Mouse (Mus musculus): ENCODE results near the gene Rsf1. TPM values are rescaled to one million over a fixed set of nuclear protein-coding genes. Genes with fewer than 3 reads are reported as not detected.

Rsf1 gene
- polyA plus RNA-seq, 1 experiment from 2014 or later, result 14.5 TPM

- ATAC-seq (replicated peaks; ENCODE audit: low FRiP score) (no peak), DNase-seq (ENCODE audit: low spot score) (no peak)
- no peaks in the 10 kb centered on the region for H3K27me3 ChIP-seq (replicated peaks; ENCODE audit: control insufficient read depth, insufficient read depth, low read length)
- WGBS, result 56% methylated on average over 4 of the region's 4 CpGs
- H3K4me1 ChIP-seq (replicated peaks; ENCODE audit: control insufficient read depth, insufficient read depth, low read length), result peaks cover 26% of the 10 kb centered on the region
- 0 out of 2 replicates have a peak overlapping the region, but pooled peaks have one; percentile 17 for H3K4me3 ChIP-seq (ENCODE audit: low read depth, low read length)
- no peak overlapping the region for H3K27ac ChIP-seq (ENCODE audit: low read depth, low read length)
- H3K9me3 ChIP-seq (ENCODE audit: control insufficient read depth, low read length), result no peaks in the 10 kb centered on the region
- H3K36me3 ChIP-seq (ENCODE audit: control insufficient read depth, insufficient read depth, low read length), result no peaks in the 10 kb centered on the region
- no peak overlapping the region for H3K9ac ChIP-seq (ENCODE audit: low read depth, low read length)
- H3K4me2 ChIP-seq, result peak overlapping the region; percentile 86
Measured at GRCm38 (mm10) chr7:97735886-97736420, 156.3 kb downstream of the Rsf1 start.

- Histone ChIP-seq H3K36me3 (ENCODE audit: control insufficient read depth, insufficient read depth, low read length) (no peaks in the 10 kb centered on the region), H3K4me1 (replicated peaks; ENCODE audit: control insufficient read depth, insufficient read depth, low read length) (peaks cover 37% of the 10 kb centered on the region), H3K9ac (ENCODE audit: low read depth, low read length) (peak overlapping the region; percentile 83), H3K27ac (ENCODE audit: low read depth, low read length) (no peak overlapping the region), H3K9me3 (ENCODE audit: control insufficient read depth, low read length) (no peaks in the 10 kb centered on the region), H3K4me3 (ENCODE audit: low read depth, low read length) (peak overlapping the region; percentile 77), H3K27me3 (replicated peaks; ENCODE audit: control insufficient read depth, insufficient read depth, low read length) (no peaks in the 10 kb centered on the region), H3K4me2 (peak overlapping the region; percentile 86)
- 13% methylated on average over 12 of the region's 12 CpGs for WGBS
- ATAC-seq (replicated peaks; ENCODE audit: low FRiP score), result peak; percentile 1; the same call in 1 of the 2 replicates
- no peak for DNase-seq (ENCODE audit: low spot score)
Measured at GRCm38 (mm10) chr7:97737256-97737637, 157.6 kb downstream of the Rsf1 start.

GRCm38 (mm10) chr7:97737638-97738456 is 158.2 kb downstream of the Rsf1 start, which contains the start of gene Aqp11:
Aqp11 (minus strand) TSS chr7:97738289.
- Histone ChIP-seq H3K4me2 (peak within 1 kb of the TSS; percentile 86), H3K4me1 (replicated peaks; ENCODE audit: control insufficient read depth, insufficient read depth, low read length) (peaks cover 35% of the 10 kb centered on the region), H3K27ac (ENCODE audit: low read depth, low read length) (peak within 1 kb of the TSS; percentile 71), H3K36me3 (ENCODE audit: control insufficient read depth, insufficient read depth, low read length) (no peaks in the 10 kb centered on the region), H3K4me3 (ENCODE audit: low read depth, low read length) (peak within 1 kb of the TSS; percentile 77), H3K27me3 (replicated peaks; ENCODE audit: control insufficient read depth, insufficient read depth, low read length) (no peaks in the 10 kb centered on the region), H3K9ac (ENCODE audit: low read depth, low read length) (peak within 1 kb of the TSS; percentile 83), H3K9me3 (ENCODE audit: control insufficient read depth, low read length) (no peaks in the 10 kb centered on the region)
- WGBS, result under 1% methylated on average over 54 of the region's 64 CpGs
- ATAC-seq (replicated peaks; ENCODE audit: low FRiP score), result peak; percentile 94
- DNase-seq (ENCODE audit: low spot score), result peak; percentile 91

- Histone ChIP-seq H3K9me3 (ENCODE audit: control insufficient read depth, low read length) (no peaks in the 10 kb centered on the region), H3K4me3 (ENCODE audit: low read depth, low read length) (no peak overlapping the region), H3K27me3 (replicated peaks; ENCODE audit: control insufficient read depth, insufficient read depth, low read length) (no peaks in the 10 kb centered on the region), H3K9ac (ENCODE audit: low read depth, low read length) (no peak overlapping the region; the same call in 1 of the 2 replicates), H3K4me2 (no peak overlapping the region), H3K27ac (ENCODE audit: low read depth, low read length) (peak overlapping the region; percentile 1; the same call in 1 of the 2 replicates), H3K4me1 (replicated peaks; ENCODE audit: control insufficient read depth, insufficient read depth, low read length) (peaks cover 18% of the 10 kb centered on the region), H3K36me3 (ENCODE audit: control insufficient read depth, insufficient read depth, low read length) (no peaks in the 10 kb centered on the region)
- ATAC-seq (replicated peaks; ENCODE audit: low FRiP score) (no peak), DNase-seq (ENCODE audit: low spot score) (no peak)
- WGBS, result 68% methylated on average over 10 of the region's 10 CpGs
Measured at GRCm38 (mm10) chr7:97740948-97741347, 161.3 kb downstream of the Rsf1 start.

- H3K4me3 ChIP-seq (ENCODE audit: low read depth, low read length), result no peak overlapping the region
- no peaks in the 10 kb centered on the region for H3K9me3 ChIP-seq (ENCODE audit: control insufficient read depth, low read length)
- H3K36me3 ChIP-seq (ENCODE audit: control insufficient read depth, insufficient read depth, low read length), result no peaks in the 10 kb centered on the region
- 14% methylated on average over 1 of the region's 1 CpGs for WGBS
- peak overlapping the region; percentile 41; the same call in 1 of the 2 replicates for H3K27ac ChIP-seq (ENCODE audit: low read depth, low read length)
- H3K27me3 ChIP-seq (replicated peaks; ENCODE audit: control insufficient read depth, insufficient read depth, low read length), result no peaks in the 10 kb centered on the region
- DNase-seq (ENCODE audit: low spot score) (no peak), ATAC-seq (replicated peaks; ENCODE audit: low FRiP score) (no peak)
- no peak overlapping the region for H3K9ac ChIP-seq (ENCODE audit: low read depth, low read length)
- H3K4me1 ChIP-seq (replicated peaks; ENCODE audit: control insufficient read depth, insufficient read depth, low read length), result peaks cover 17% of the 10 kb centered on the region
- H3K4me2 ChIP-seq, result no peak overlapping the region
Measured at GRCm38 (mm10) chr7:97741756-97742291, 162.1 kb downstream of the Rsf1 start.

Other genes with a start within 250 kb of the Rsf1 start
- 0.86 and 0.92 TPM in 2 replicates for gene Usp35, start 247.9 kb upstream of the Rsf1 start, polyA plus RNA-seq (2014; fragmentation: Nextera tagmentation; extraction: Ambion mirVana)
- gene Kctd21, start 247.6 kb upstream of the Rsf1 start, polyA plus RNA-seq (2014; fragmentation: Nextera tagmentation; extraction: Ambion mirVana), result 2.2 and 2.6 TPM in 2 replicates
- gene Alg8, start 208.3 kb upstream of the Rsf1 start, polyA plus RNA-seq (2014; fragmentation: Nextera tagmentation; extraction: Ambion mirVana), result 66.4 and 74.2 TPM in 2 replicates
- 355 and 359 TPM in 2 replicates for gene Ndufc2, start 179.9 kb upstream of the Rsf1 start, polyA plus RNA-seq (2014; fragmentation: Nextera tagmentation; extraction: Ambion mirVana)
- 0.30 TPM in 1 of 2 replicates, not detected in the other for gene Thrsp, start 162.2 kb upstream of the Rsf1 start, polyA plus RNA-seq (2014; fragmentation: Nextera tagmentation; extraction: Ambion mirVana)
- 7.8 and 9.2 TPM in 2 replicates for gene Kctd14, start 128.6 kb upstream of the Rsf1 start, polyA plus RNA-seq (2014; fragmentation: Nextera tagmentation; extraction: Ambion mirVana)
- gene Ints4, start 98.9 kb upstream of the Rsf1 start, polyA plus RNA-seq (2014; fragmentation: Nextera tagmentation; extraction: Ambion mirVana), result 49.2 and 61.3 TPM in 2 replicates
- 24.5 and 25.3 TPM in 2 replicates for gene Aamdc, start 392 bp upstream of the Rsf1 start, polyA plus RNA-seq (2014; fragmentation: Nextera tagmentation; extraction: Ambion mirVana)
- gene Clns1a, start 116.7 kb downstream of the Rsf1 start, polyA plus RNA-seq (2014; fragmentation: Nextera tagmentation; extraction: Ambion mirVana), result 187 and 208 TPM in 2 replicates
- gene Aqp11, start 158.4 kb downstream of the Rsf1 start, polyA plus RNA-seq (2014; fragmentation: Nextera tagmentation; extraction: Ambion mirVana), result 18.9 and 19.8 TPM in 2 replicates
- gene Pak1, start 208.7 kb downstream of the Rsf1 start, polyA plus RNA-seq (2014; fragmentation: Nextera tagmentation; extraction: Ambion mirVana), result 15.2 and 15.4 TPM in 2 replicates

Measured in liver, embryonic 11.5 days (tissue).